Mouse (Mus musculus): ENCODE data around the gene Cbln3. TPM values are rescaled to one million over a fixed set of nuclear protein-coding genes. Genes with fewer than 3 reads are reported as not detected.

Gene Cbln3
- polyA plus RNA-seq, 1 experiment from 2014 or later = 0.29 TPM

- no peak overlapping the region for H3K4me2 ChIP-seq (replicated peaks)
- WGBS = 79% methylated on average over 4 of the region's 4 CpGs
- H3K4me1 ChIP-seq = peaks cover 57% of the 10 kb centered on the region
- no peaks in the 10 kb centered on the region for H3K9me3 ChIP-seq
- H3K27me3 ChIP-seq = no peaks in the 10 kb centered on the region
- no peak overlapping the region for H3K9ac ChIP-seq (replicated peaks)
- ATAC-seq (replicated peaks) = no peak
- no peak overlapping the region for H3K27ac ChIP-seq (replicated peaks)
- H3K4me3 ChIP-seq = no peak overlapping the region
- H3K36me3 ChIP-seq = no peaks in the 10 kb centered on the region
Measured at GRCm38 (mm10) chr14:55857588-55857987, 26.6 kb downstream of the Cbln3 start.

GRCm38 (mm10) chr14:55855101-55855561 lies 29.1 kb downstream of the Cbln3 start:
- Histone ChIP-seq H3K9ac (replicated peaks) (peak overlapping the region; percentile 76), H3K9me3 (no peaks in the 10 kb centered on the region), H3K4me1 (peaks cover 51% of the 10 kb centered on the region), H3K36me3 (no peaks in the 10 kb centered on the region), H3K4me3 (peak overlapping the region; percentile 71), H3K27ac (replicated peaks) (peak overlapping the region; percentile 85), H3K27me3 (no peaks in the 10 kb centered on the region), H3K4me2 (replicated peaks) (peak overlapping the region; percentile 71)
- WGBS = 0% methylated on average over 4 of the region's 4 CpGs
- ATAC-seq (replicated peaks) = peak; percentile 14

GRCm38 (mm10) chr14:55854406-55855100 lies 29.6 kb downstream of the Cbln3 start:
- peak; percentile 39 for ATAC-seq (replicated peaks)
- H3K4me2 ChIP-seq (replicated peaks) = peak overlapping the region; percentile 71
- H3K4me1 ChIP-seq = peaks cover 51% of the 10 kb centered on the region
- H3K27me3 ChIP-seq = no peaks in the 10 kb centered on the region
- H3K27ac ChIP-seq (replicated peaks) = peak overlapping the region; percentile 85
- no peaks in the 10 kb centered on the region for H3K9me3 ChIP-seq
- no peaks in the 10 kb centered on the region for H3K36me3 ChIP-seq
- WGBS = 0% methylated on average over 9 of the region's 9 CpGs
- H3K4me3 ChIP-seq = peak overlapping the region; percentile 71
- H3K9ac ChIP-seq (replicated peaks) = peak overlapping the region; percentile 76

- Histone ChIP-seq H3K4me2 (replicated peaks) (peak within 1 kb of the TSS; percentile 71), H3K36me3 (no peaks in the 10 kb centered on the region), H3K4me1 (peaks cover 44% of the 10 kb centered on the region), H3K9me3 (no peaks in the 10 kb centered on the region), H3K27me3 (no peaks in the 10 kb centered on the region), H3K9ac (replicated peaks) (peak within 1 kb of the TSS; percentile 76), H3K4me3 (peak within 1 kb of the TSS; percentile 71), H3K27ac (replicated peaks) (peak within 1 kb of the TSS; percentile 85)
- under 1% methylated on average over 31 of the region's 33 CpGs for WGBS
- peak; percentile 82 for ATAC-seq (replicated peaks)
Measured at GRCm38 (mm10) chr14:55853621-55854285, 30.4 kb downstream of the Cbln3 start, which contains the start of gene Nynrin. Gene Nynrin, plus strand, starts transcription at chr14:55854010.

GRCm38 (mm10) chr14:55852646-55853551 lies 31.3 kb downstream of the Cbln3 start:
- H3K9ac ChIP-seq (replicated peaks) = no peak overlapping the region
- peaks cover 44% of the 10 kb centered on the region for H3K4me1 ChIP-seq
- 1% methylated on average over 11 of the region's 11 CpGs for WGBS
- no peaks in the 10 kb centered on the region for H3K9me3 ChIP-seq
- no peaks in the 10 kb centered on the region for H3K27me3 ChIP-seq
- H3K4me2 ChIP-seq (replicated peaks) = peak overlapping the region; percentile 71
- H3K4me3 ChIP-seq = peak overlapping the region; percentile 71; the same call in 1 of the 2 replicates
- H3K27ac ChIP-seq (replicated peaks) = peak overlapping the region; percentile 85
- H3K36me3 ChIP-seq = no peaks in the 10 kb centered on the region
- ATAC-seq (replicated peaks) = peak; percentile 71

- ATAC-seq (replicated peaks) = no peak
- H3K4me3 ChIP-seq = no peak overlapping the region
- no peak overlapping the region for H3K27ac ChIP-seq (replicated peaks)
- H3K9ac ChIP-seq (replicated peaks) = no peak overlapping the region
- H3K9me3 ChIP-seq = no peaks in the 10 kb centered on the region
- no peak overlapping the region for H3K4me2 ChIP-seq (replicated peaks)
- H3K4me1 ChIP-seq = peaks cover 26% of the 10 kb centered on the region
- H3K27me3 ChIP-seq = no peaks in the 10 kb centered on the region
- no peaks in the 10 kb centered on the region for H3K36me3 ChIP-seq
- WGBS = 74% methylated on average over 6 of the region's 6 CpGs
Measured at GRCm38 (mm10) chr14:55850885-55851284, 33.3 kb downstream of the Cbln3 start.

GRCm38 (mm10) chr14:55845506-55846294 lies 38.5 kb downstream of the Cbln3 start:
- WGBS = 86% methylated on average over 9 of the region's 9 CpGs

GRCm38 (mm10) chr14:55842794-55843193 lies 41.4 kb downstream of the Cbln3 start:
- WGBS = 79% methylated on average over 4 of the region's 4 CpGs
- no peak overlapping the region for H3K4me3 ChIP-seq
- H3K9me3 ChIP-seq = no peaks in the 10 kb centered on the region
- H3K27ac ChIP-seq (replicated peaks) = no peak overlapping the region
- no peaks in the 10 kb centered on the region for H3K27me3 ChIP-seq
- no peaks in the 10 kb centered on the region for H3K36me3 ChIP-seq
- no peak overlapping the region for H3K9ac ChIP-seq (replicated peaks)
- ATAC-seq (replicated peaks) = no peak
- H3K4me1 ChIP-seq = no peaks in the 10 kb centered on the region
- no peak overlapping the region for H3K4me2 ChIP-seq (replicated peaks)

More at GRCm38 (mm10) chr14:55845506-55846294, 38.5 kb downstream of the Cbln3 start:
- H3K4me3 ChIP-seq = no peak overlapping the region
- no peak overlapping the region for H3K27ac ChIP-seq (replicated peaks)
- H3K9ac ChIP-seq (replicated peaks) = no peak overlapping the region
- no peaks in the 10 kb centered on the region for H3K36me3 ChIP-seq
- H3K27me3 ChIP-seq = no peaks in the 10 kb centered on the region
- H3K9me3 ChIP-seq = no peaks in the 10 kb centered on the region
- ATAC-seq (replicated peaks) = no peak
- H3K4me2 ChIP-seq (replicated peaks) = no peak overlapping the region
- no peaks in the 10 kb centered on the region for H3K4me1 ChIP-seq

GRCm38 (mm10) chr14:55840853-55841366 lies 43.3 kb downstream of the Cbln3 start:
- Histone ChIP-seq H3K9ac (replicated peaks) (no peak overlapping the region), H3K4me3 (no peak overlapping the region), H3K4me2 (replicated peaks) (no peak overlapping the region), H3K36me3 (no peaks in the 10 kb centered on the region), H3K27ac (replicated peaks) (no peak overlapping the region), H3K9me3 (no peaks in the 10 kb centered on the region), H3K27me3 (no peaks in the 10 kb centered on the region), H3K4me1 (no peaks in the 10 kb centered on the region)
- no peak for ATAC-seq (replicated peaks)
- WGBS = 67% methylated on average over 4 of the region's 4 CpGs

- no peak overlapping the region for H3K9ac ChIP-seq (replicated peaks)
Measured at GRCm38 (mm10) chr14:55838740-55839139, 45.5 kb downstream of the Cbln3 start.

GRCm38 (mm10) chr14:55838312-55838711 lies 45.9 kb downstream of the Cbln3 start:
- Histone ChIP-seq H3K27me3 (no peaks in the 10 kb centered on the region), H3K36me3 (no peaks in the 10 kb centered on the region), H3K4me1 (no peaks in the 10 kb centered on the region), H3K4me3 (no peak overlapping the region), H3K9me3 (no peaks in the 10 kb centered on the region), H3K4me2 (replicated peaks) (no peak overlapping the region), H3K9ac (replicated peaks) (no peak overlapping the region), H3K27ac (replicated peaks) (no peak overlapping the region)
- ATAC-seq (replicated peaks) = no peak
- whole genome bisulfite sequencing = 87% methylated on average over 5 of the region's 5 CpGs

More at GRCm38 (mm10) chr14:55838740-55839139, 45.5 kb downstream of the Cbln3 start:
- Histone ChIP-seq H3K36me3 (no peaks in the 10 kb centered on the region), H3K9me3 (no peaks in the 10 kb centered on the region), H3K27ac (replicated peaks) (no peak overlapping the region), H3K4me1 (no peaks in the 10 kb centered on the region), H3K4me3 (no peak overlapping the region), H3K4me2 (replicated peaks) (no peak overlapping the region), H3K27me3 (no peaks in the 10 kb centered on the region)
- no peak for ATAC-seq (replicated peaks)
- WGBS = 90% methylated on average over 4 of the region's 4 CpGs

Measured in forebrain, embryonic 15.5 days (tissue).